Mouse (Mus musculus) E14TG2a.4 (cell line): ENCODE results near the gene Fbn1.

Source experiments
- CTCF ChIP-seq: conservative IDR thresholded peaks from 2 replicates; pipeline ENCODE4 v1.5.1; 2014; ENCODE audit warnings: low read length
- NANOG ChIP-seq: IDR thresholded peaks from 2 replicates; pipeline ENCODE4 v1.6.1; 2014; ENCODE audit warnings: borderline replicate concordance, low read length, mixed read lengths

GRCm38 (mm10) chr2:125438381-125438780, 69.4 kb downstream of the Fbn1 start:
- no peak for TF ChIP-seq CTCF
- TF ChIP-seq NANOG, result no peak
